Mouse (Mus musculus): ENCODE results near the gene Abhd10.
A peak's percentile ranks its signal among the peaks of the same experiment; 100 is the strongest.

Abhd10 gene

GRCm38 (mm10) chr16:45724742-45725102 is 18.0 kb downstream of the Abhd10 start:
- peak; percentile 38 for DNase-seq (ENCODE audit: low spot score)

GRCm38 (mm10) chr16:45724061-45724741 is 18.6 kb downstream of the Abhd10 start, which contains the start of gene Tagln3:
Gene Tagln3, minus strand, starts transcription at chr16:45724608.
- DNase-seq (ENCODE audit: low spot score), result peak; percentile 71

DNA sequence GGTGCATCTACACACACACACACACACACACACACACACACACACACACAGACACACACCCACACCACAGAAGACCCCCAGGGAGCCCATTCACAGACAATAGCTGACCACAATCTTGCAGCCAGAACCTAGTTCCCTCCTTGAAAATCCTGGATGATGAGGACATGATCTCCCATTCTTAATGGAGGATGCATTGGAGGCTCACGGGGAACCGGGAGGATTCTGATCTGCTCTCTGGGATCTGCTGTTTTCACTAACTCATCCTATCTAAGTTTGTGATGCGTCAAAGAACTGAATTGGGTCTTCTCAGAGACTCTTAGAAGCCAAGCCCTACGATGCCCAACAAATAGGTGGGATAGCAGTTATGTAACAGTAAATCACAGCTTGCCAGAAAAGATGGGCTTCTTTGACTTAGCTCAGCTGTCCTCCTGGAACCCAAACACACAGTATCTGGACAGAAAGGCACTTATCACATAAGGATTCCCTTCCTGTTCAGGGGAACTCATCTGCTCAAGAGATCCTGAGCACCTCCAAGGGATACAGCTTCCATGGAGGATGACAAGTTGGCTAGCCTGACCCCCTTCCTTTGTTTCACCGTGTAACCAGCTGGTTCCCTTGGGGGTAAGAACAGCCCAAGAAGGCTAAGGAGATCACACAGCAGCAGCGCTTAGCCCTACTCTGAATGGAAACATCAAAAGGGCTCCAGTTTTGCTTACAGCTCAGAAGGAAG is 19.4 kb downstream of the Abhd10 start:
- no peak for DNase-seq (ENCODE audit: low spot score)

DNA sequence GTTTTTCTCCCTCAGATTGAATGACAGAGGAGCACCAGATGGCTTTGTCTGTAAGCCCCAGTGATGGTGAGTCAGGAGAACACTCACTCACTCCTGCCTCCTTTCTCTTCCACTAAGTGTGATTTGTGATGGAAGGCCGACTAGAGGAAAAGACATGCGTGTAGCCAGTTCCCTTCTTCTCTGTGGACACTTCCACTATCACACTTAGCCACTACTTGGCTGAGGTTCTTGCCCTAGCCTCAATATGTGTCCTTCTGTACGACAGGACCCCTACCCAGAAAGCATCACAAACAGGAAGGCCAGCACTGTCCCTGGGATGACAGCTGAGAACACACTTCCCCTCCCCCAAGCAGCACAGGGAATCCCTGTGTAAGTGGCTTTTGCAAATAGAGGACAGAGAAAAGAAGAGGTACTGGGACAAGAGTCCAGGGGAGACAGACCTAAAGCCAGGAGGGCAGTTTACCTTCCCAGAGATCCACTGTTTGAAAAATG is 20.2 kb downstream of the Abhd10 start:
- peak; percentile 47 for DNase-seq (ENCODE audit: low spot score)

GRCm38 (mm10) chr16:45720022-45720630 is 22.6 kb downstream of the Abhd10 start:
- no peak for DNase-seq (ENCODE audit: low spot score)

GRCm38 (mm10) chr16:45718296-45718695 is 24.5 kb downstream of the Abhd10 start:
- DNase-seq (ENCODE audit: low spot score), result no peak

- DNase-seq (ENCODE audit: low spot score), result no peak
These were observed 28.1 kb downstream of the Abhd10 start for GRCm38 (mm10) chr16:45714489-45715150.

DNA sequence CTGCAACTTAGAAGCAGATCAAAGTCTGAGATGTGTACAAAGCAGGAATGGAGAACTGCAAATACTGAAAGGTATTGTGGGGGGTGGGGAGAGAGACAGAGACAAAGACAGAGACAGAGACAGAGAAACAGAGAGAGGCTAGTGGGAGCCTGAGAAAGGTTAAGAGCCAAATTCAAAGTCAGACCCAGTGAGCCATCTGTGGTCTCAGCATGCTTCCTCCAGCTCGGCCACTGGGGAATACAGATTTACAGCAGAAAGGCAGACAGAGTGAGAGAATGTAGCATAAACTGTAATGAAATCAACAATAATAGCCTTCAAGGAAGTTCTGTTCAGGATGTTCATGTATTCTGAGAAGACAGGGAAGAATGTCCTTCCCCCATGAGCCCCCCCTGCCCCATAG is 28.9 kb downstream of the Abhd10 start:
- no peak for DNase-seq (ENCODE audit: low spot score)

GRCm38 (mm10) chr16:45713261-45713660 is 29.5 kb downstream of the Abhd10 start:
- DNase-seq (ENCODE audit: low spot score), result no peak

DNA sequence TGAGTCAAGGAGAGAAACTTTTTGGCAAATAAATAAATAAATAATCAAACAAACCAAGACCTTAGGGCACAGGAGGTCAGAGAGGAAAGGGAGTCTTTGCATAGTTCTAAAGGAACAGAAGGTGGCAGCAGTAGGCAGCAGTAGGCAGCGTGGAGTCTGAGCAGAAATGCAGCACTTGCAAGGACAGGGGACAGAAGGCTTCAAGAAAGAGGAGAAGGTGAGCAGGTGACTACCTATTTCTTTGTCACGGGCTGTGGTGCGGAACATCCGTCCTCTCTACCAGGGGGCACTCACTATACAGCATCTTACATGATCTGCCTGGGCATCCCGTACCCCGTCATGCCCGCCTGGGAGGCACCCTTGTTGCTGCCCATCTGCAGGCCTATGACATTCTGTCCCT is 31.5 kb downstream of the Abhd10 start:
- no peak for DNase-seq (ENCODE audit: low spot score)

- DNase-seq (ENCODE audit: low spot score), result no peak
These were observed 43.5 kb downstream of the Abhd10 start for GRCm38 (mm10) chr16:45699301-45699700.

- no peak for DNase-seq (ENCODE audit: low spot score)
These were observed 44.8 kb downstream of the Abhd10 start for GRCm38 (mm10) chr16:45697996-45698395.

DNA sequence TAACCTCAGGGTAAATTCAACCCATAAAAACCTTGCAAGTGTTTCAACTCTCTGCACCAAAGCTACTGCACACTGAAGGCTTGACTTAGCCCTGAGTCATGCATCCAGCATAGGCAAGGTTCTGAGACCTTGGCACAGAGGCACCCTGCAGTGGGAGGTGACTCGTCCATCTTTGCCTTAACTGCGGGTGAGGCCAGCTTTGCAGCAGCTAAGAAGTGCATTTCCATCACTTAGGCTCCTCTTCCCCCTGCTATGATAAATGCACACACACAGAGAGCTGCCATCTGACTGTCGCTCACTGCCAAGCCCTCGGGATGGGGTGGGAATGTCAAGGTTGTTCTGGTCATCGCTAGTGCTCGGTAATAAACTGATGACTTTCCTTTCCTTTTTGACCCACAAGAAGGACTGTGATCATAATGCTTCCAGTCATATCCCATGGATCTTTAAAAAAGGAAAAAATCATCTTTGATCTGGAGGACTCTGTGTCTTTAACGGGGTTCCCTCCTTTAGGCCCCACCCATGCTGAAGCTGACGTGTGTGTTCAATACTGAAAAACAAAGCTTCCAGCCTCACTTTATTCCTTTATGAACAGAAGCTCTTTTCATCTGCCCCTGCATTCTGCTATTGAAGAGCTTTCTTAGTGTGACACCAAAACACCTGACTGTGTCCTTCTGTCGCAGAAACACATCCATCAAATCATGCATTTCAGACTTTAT is 47.2 kb downstream of the Abhd10 start:
- DNase-seq (ENCODE audit: low spot score), result no peak

DNA sequence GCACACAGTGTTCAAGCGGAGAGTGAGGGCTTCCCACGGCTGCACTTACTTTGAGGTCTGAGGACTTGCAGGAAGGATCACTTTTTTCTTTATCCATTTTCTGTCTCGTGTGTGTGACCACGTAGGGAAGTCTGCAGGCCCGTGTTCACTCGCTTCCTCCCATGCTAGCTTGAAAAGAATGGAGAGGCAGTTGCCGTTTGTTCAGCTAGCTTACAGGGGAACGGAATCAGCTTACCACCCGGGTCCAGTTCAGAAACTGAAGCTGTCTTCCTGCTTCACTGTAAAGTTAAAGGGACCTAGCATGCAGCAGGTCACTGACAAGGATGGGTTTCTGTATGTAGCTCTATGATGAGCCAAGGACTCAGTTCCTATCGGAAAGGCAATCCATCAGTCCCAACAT is 49.2 kb downstream of the Abhd10 start, which contains the start of gene Tmprss7:
Tmprss7 (minus strand) TSS at position 101 of the 400 bp plus-strand sequence.
- no peak for DNase-seq (ENCODE audit: low spot score)

DNA sequence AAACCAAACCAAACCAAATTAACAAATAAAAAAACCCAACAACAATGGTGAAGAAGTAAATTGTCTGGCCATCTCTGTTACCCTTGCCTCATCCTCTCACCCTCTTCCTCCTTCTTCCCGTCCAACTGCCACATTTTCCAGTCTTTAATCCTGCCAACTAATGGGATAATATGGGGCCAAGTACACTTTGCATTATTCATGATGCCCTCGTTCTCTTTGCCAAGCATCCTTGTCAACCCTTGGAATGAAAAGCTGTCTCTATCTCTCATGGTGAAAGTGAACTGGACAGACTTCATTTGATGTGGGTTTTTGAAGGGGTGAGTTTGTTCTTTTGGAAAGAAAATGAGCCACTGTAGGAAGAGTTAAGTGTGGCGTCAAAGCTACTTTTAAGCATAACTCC is 49.9 kb downstream of the Abhd10 start:
- no peak for DNase-seq (ENCODE audit: low spot score)

GRCm38 (mm10) chr16:45690178-45690577 is 52.6 kb downstream of the Abhd10 start:
- DNase-seq (ENCODE audit: low spot score), result peak; percentile 31

DNA sequence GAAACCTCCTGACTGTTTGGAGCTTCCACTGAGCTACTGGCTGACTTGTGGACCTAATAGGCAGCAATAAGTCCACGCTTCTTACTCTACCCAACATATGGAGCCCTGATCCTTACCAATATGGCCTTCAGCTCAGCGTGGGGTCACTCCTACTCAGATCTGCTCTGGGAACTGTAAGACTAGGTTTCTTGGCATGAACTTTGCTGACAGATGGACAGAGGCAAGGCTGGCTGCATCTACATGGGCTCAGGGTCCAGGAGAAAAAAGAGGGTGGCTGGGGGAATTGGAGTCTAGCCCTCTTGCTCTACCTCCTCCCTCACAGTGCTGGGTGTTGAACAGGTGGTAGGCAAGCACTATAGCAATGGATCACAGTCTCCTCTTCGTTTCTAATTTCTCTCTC is 55.9 kb downstream of the Abhd10 start:
- DNase-seq (ENCODE audit: low spot score), result peak; percentile 12

DNA sequence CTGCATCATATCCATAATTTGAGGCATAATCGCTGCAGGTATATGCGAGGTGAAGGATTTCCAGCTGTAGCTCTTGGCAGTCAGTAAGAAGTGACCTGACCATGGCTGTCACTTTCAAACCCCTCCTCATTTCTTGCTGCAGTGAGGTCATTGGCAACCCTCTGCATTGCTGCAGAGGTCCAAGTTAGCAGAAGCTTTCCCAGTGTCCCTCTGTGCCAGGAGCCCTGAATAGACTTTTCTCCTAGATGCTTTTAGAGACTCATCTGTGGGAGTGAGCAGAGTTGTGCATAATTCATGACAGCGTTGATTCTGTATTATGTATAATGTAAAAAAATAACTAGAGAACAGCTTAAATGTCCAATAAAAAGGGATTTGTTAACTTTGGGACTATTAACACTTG is 57.5 kb downstream of the Abhd10 start:
- no peak for DNase-seq (ENCODE audit: low spot score)

GRCm38 (mm10) chr16:45684815-45685214 is 57.9 kb downstream of the Abhd10 start:
- peak; percentile 70 for DNase-seq (ENCODE audit: low spot score)
